Mouse (Mus musculus): ENCODE data around the gene Aldh6a1.

DNA sequence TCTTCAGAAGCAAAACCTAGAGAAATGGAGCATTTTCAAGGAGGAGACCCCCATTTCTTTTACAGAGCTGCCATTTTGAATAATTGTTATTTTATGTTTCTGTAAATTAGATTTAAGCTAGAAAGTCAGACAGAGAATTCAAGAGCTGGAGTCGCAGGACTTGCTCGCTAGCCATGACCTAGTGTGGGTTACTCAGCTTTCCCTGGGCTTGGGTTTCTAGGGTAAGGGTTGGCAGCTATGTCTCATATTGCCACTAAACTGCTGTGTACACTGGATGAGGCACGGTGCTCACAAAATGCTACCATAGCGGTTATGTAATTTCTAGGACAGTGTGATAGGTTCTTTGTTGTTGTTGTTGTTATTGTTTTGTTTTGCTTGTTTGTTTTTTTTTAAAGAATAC, 58.1 kb downstream of the Aldh6a1 start:
- no peak for TF ChIP-seq POLR2A (IDR thresholded peaks at IDR 0.05; ENCODE audit: low read depth, low read length)
- TF ChIP-seq CTCF (IDR thresholded peaks at IDR 0.05; ENCODE audit: extremely low read depth, insufficient read depth, insufficient read length, insufficient replicate concordance) = no peak

All from spleen, adult 2 months (tissue).